Mouse (Mus musculus): Measurements from ENCODE around the gene Creb3l4. TPM values are rescaled to one million over a fixed set of nuclear protein-coding genes. Genes with fewer than 3 reads are reported as not detected.

Creb3l4 gene
- 2.2 and 2.9 TPM in 2 replicates for polyA plus RNA-seq (2012; rRNA removed)

GRCm38 (mm10) chr3:90242984-90243775, at the start of gene Creb3l4:
Gene Creb3l4 (minus strand): TSS chr3:90243512.

GRCm38 (mm10) chr3:90292345-90293275, 49.3 kb upstream of the Creb3l4 start, which contains the start of gene Gatad2b:
Gene Gatad2b (plus strand): TSS chr3:90293178.

DNA sequence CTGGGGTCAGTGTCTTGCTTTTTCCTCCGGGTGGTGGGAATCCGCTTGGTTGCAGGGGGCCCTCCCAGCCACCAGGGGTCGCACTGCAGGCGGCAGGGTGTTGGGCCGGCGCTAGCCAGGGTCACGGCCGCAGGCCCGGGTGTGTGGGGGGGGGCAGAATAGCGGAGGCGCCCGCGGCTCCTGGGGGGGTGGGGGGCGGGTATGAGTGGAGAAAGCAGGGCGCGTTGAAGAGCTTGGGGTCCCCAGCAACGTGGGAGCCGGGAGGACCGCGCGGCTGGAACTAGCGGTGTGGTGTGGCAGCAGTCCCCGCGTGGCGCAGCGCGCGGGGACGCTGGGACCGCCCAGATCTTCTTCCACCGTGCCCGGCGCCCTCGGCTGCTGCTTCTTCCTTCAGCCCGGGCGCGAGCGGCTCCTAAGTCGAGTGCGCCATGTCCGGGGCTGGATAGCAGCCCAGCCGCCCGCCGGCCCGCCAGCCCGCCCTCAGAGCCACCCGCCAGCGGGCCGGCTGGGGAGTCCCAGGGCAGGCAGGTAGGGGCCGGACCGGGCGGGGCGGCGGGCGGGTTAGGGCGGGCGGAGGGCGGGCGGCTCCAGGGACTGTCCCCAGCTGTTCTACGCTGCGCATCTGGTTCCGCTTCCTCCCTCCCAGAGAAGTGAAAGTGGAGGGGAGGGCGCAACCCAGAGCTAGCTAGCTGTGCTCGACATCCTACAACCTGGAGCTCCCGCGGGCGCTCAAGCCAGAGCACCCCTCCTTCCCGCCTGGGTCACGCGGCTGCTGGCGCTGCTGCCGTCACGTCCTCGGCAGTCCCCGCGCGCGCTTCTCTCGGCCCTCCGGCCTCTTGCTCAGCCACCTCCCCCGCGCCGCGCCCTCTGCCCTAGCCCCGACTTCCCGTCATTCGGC, 22.0 kb upstream of the Creb3l4 start, which contains the start of gene Dennd4b:
Dennd4b (plus strand) TSS at position 152 of the 898 bp plus-strand sequence.

DNA sequence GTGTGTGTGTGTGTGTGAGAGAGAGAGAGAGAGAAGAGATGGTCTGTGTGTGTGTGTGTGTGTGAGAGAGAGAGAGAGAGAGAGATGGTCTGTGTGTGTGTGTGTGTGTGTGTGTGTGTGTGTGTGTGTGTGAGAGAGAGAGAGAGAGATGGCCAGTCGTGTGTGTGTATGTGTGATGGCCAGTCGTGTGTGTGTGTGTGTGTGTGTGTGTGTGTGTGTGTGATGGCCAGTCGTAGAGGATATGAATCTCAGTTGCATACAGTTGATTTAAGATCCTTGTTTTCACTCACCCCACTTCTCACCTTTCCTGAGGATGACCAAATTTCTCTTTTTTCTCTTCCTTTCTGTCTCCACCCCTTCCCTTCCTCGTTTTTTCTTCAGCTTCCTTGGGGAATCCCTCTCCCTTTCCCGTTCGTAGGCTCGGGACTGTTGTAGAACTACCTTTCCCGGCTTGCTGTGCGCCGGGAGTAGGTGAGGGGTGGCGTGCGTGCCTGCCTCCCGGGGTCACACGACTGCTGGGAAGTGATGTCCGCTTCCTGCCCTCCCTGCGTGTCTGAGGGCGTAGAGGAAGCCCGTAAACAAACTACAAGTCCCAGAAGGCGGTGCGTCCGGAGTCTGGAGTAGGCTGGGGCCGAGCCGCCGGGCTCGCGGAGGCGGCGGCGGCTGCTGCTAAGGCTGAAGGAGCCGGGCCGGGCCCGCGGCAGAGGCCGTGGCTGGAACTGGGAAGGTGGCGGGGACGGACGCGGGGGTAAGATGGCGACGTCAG, 10.5 kb upstream of the Creb3l4 start, which contains the start of gene Crtc2:
Crtc2 (plus strand) TSS at position 511 of the 766 bp plus-strand sequence.

GRCm38 (mm10) chr3:90247960-90248745, 4.8 kb upstream of the Creb3l4 start, which contains the start of gene Slc39a1:
Gene Slc39a1 (plus strand): TSS chr3:90248172.

GRCm38 (mm10) chr3:90231507-90232333, 11.6 kb downstream of the Creb3l4 start, which contains the start of gene Jtb:
Gene Jtb (plus strand): TSS chr3:90231597.

DNA sequence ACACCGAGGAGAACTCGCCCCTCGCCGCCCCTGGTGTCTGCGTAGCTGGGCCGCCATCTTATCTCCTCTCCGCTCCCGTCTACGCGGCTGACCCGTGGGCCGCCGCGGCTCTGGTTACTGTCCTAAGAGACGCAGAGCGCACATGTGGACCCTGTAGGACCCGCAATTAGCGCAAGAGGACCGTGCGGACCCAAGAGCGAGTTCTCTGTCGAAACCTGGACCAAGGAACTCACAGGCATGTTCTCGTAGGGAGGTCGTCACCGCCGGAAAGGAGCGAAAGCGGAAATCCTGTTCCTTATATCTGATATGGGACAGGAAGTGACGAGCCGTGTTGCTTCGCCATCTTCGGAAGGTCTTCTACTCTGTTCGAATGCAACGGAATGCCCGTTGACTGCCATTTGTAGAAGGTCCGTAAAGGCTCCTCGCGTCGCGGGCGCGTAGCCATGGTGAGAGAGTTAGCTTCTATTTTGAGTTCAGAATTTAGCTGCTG, 29.9 kb downstream of the Creb3l4 start, which contains the start of the genes Rps27 and Rab13:
Rps27 (minus strand) TSS at position 275 of the 490 bp plus-strand sequence.
Rab13 (plus strand) TSS at position 319 of the 490 bp plus-strand sequence.

Other genes starting within 250 kb of the Creb3l4 start
- 131 and 137 TPM in 2 replicates for gene Hax1, start 244.7 kb downstream of the Creb3l4 start, polyA plus RNA-seq (2012; rRNA removed)
- 91.8 and 99.7 TPM in 2 replicates for gene 4933434E20Rik, start 191.9 kb downstream of the Creb3l4 start, polyA plus RNA-seq (2012; rRNA removed)
- gene Ubap2l, start 190.9 kb downstream of the Creb3l4 start, polyA plus RNA-seq (2012; rRNA removed) = 152 and 168 TPM in 2 replicates
- 224 and 236 TPM in 2 replicates for gene Tpm3, start 170.9 kb downstream of the Creb3l4 start, polyA plus RNA-seq (2012; rRNA removed)
- 2.0 and 2.5 TPM in 2 replicates for gene Nup210l, start 139.4 kb downstream of the Creb3l4 start, polyA plus RNA-seq (2012; rRNA removed)
- gene Rps27, start 29.9 kb downstream of the Creb3l4 start, polyA plus RNA-seq (2012; rRNA removed) = 2,671 and 2,744 TPM in 2 replicates
- 20.0 and 25.5 TPM in 2 replicates for gene Rab13, start 29.8 kb downstream of the Creb3l4 start, polyA plus RNA-seq (2012; rRNA removed)
- 64.0 and 67.6 TPM in 2 replicates for gene Jtb, start 11.9 kb downstream of the Creb3l4 start, polyA plus RNA-seq (2012; rRNA removed)
- gene Slc39a1, start 4.7 kb upstream of the Creb3l4 start, polyA plus RNA-seq (2012; rRNA removed) = 27.4 and 33.3 TPM in 2 replicates
- gene Crtc2, start 10.7 kb upstream of the Creb3l4 start, polyA plus RNA-seq (2012; rRNA removed) = 62.1 and 70.6 TPM in 2 replicates
- gene Dennd4b, start 21.7 kb upstream of the Creb3l4 start, polyA plus RNA-seq (2012; rRNA removed) = 22.6 and 23.6 TPM in 2 replicates
- gene Gatad2b, start 49.7 kb upstream of the Creb3l4 start, polyA plus RNA-seq (2012; rRNA removed) = 31.6 and 35.4 TPM in 2 replicates
- 41.9 and 54.3 TPM in 2 replicates for gene Slc27a3, start 146.4 kb upstream of the Creb3l4 start, polyA plus RNA-seq (2012; rRNA removed)
- 54.7 and 56.2 TPM in 2 replicates for gene Ints3, start 190.1 kb upstream of the Creb3l4 start, polyA plus RNA-seq (2012; rRNA removed)
- gene Npr1, start 222.4 kb upstream of the Creb3l4 start, polyA plus RNA-seq (2012; rRNA removed) = 6.2 and 9.0 TPM in 2 replicates
- gene Ilf2, start 232.6 kb upstream of the Creb3l4 start, polyA plus RNA-seq (2012; rRNA removed) = 195 and 228 TPM in 2 replicates
- 47.3 and 49.6 TPM in 2 replicates for gene Snapin, start 247.5 kb upstream of the Creb3l4 start, polyA plus RNA-seq (2012; rRNA removed)